Mouse (Mus musculus): Measurements from ENCODE around the gene Gm4707. TPM values are rescaled to one million over a fixed set of nuclear protein-coding genes. Genes with fewer than 3 reads are reported as not detected.

The Gm4707 gene
- polyA plus RNA-seq, 1 experiment from 2014 or later = 2.7 TPM

Other genes with a start within 250 kb of the Gm4707 start
- 2.2 and 2.5 TPM in 2 replicates for gene Emilin2, start 147.9 kb downstream of the Gm4707 start, polyA plus RNA-seq (2015; fragmentation: Nextera tagmentation; extraction: Ambion mirVana)
- gene Smchd1, start 15.4 kb upstream of the Gm4707 start, polyA plus RNA-seq (2015; fragmentation: Nextera tagmentation; extraction: Ambion mirVana) = 34.6 and 38.0 TPM in 2 replicates
- gene Ndc80, start 66.9 kb upstream of the Gm4707 start, polyA plus RNA-seq (2015; fragmentation: Nextera tagmentation; extraction: Ambion mirVana) = 7.8 and 9.1 TPM in 2 replicates
- gene Spdya, start 92.1 kb upstream of the Gm4707 start, polyA plus RNA-seq (2015; fragmentation: Nextera tagmentation; extraction: Ambion mirVana) = 1.2 and 1.6 TPM in 2 replicates
- gene Wdr43, start 156.0 kb upstream of the Gm4707 start, polyA plus RNA-seq (2015; fragmentation: Nextera tagmentation; extraction: Ambion mirVana) = 39.7 and 47.1 TPM in 2 replicates
- 0.82 and 0.89 TPM in 2 replicates for gene Togaram2, start 213.3 kb upstream of the Gm4707 start, polyA plus RNA-seq (2015; fragmentation: Nextera tagmentation; extraction: Ambion mirVana)

Measured in hindbrain, embryonic 16.5 days (tissue).